Mouse (Mus musculus): Measurements from ENCODE around the gene Gm12830. TPM values are rescaled to one million over a fixed set of nuclear protein-coding genes. Genes with fewer than 3 reads are reported as not detected.

Gm12830 gene
- total RNA-seq (2023) = not detected

GRCm38 (mm10) chr4:114821567-114822192, at the start of gene Gm12830:
TSS of gene Gm12830 (plus strand) at chr4:114821722.

Other genes with a start within 250 kb of the Gm12830 start
- 1 to 10 TPM in 1 of 2 experiments, under 1 TPM in 1; 0.81 to 1.0 TPM for gene Foxd2, start 87.2 kb downstream of the Gm12830 start, total RNA-seq (2023)
- gene Foxe3, start 104.3 kb downstream of the Gm12830 start, total RNA-seq (2023) = not detected
- 10 to 100 TPM; 62.1 to 73.9 TPM for gene Cmpk1, start 165.5 kb downstream of the Gm12830 start, total RNA-seq (2023)
- 10 to 100 TPM; 18.4 to 19.2 TPM for gene Stil, start 178.4 kb downstream of the Gm12830 start, total RNA-seq (2023)
- 10 to 100 TPM; 11.5 to 15.3 TPM for gene Tal1, start 234.7 kb downstream of the Gm12830 start, total RNA-seq (2023)

Data from neutrophil, adult 83 days (primary cell).